Mouse (Mus musculus) neural tube, embryonic 11.5 days (tissue): ENCODE data around the gene Best3. TPM values are rescaled to one million over a fixed set of nuclear protein-coding genes. Genes with fewer than 3 reads are reported as not detected.
A peak's percentile ranks its signal among the peaks of the same experiment; 100 is the strongest.
"Not testable (repeated sequence)": the region's sequence is repeated elsewhere in the genome, so short reads cannot be mapped to it uniquely, and the experiment has no call there.

Experiments
- ATAC-seq: fragments of 200-750 bp; cut with Nextera tagmentation; 2 replicates; pipeline ENCODE4 v1.8.0; 2017; ENCODE audit warnings: moderate number of reproducible peaks, mild to moderate bottlenecking, moderate TSS enrichment, moderate library complexity; ENCODE audit not compliant: insufficient read depth, low FRiP score, low TSS enrichment
- DNase-seq: peaks from one replicate; pipeline ENCODE4 v3.0.0-alpha.2; 2015; ENCODE audit warnings: low spot score
- H3K27ac ChIP-seq: fragments of 300-500 bp; sonication (generic); 2 replicates; pipeline ENCODE4 v1.5.1; 2014; ENCODE audit warnings: low read depth, mild to moderate bottlenecking, low read length
- H3K27me3 ChIP-seq: fragments of 300-500 bp; sonication (generic); 2 replicates; pipeline ENCODE4 v1.6.1; 2014; ENCODE audit warnings: mild to moderate bottlenecking, low read length, mixed read lengths; ENCODE audit not compliant: control insufficient read depth, insufficient read depth
- H3K36me3 ChIP-seq: fragments of 300-500 bp; sonication (generic); 2 replicates; pipeline ENCODE4 v1.6.1; 2014; ENCODE audit warnings: mild to moderate bottlenecking, low read length, moderate library complexity, mixed read lengths; ENCODE audit not compliant: control insufficient read depth, insufficient read depth
- H3K4me1 ChIP-seq: fragments of 300-500 bp; sonication (generic); 2 replicates; pipeline ENCODE4 v1.6.1; 2014; ENCODE audit warnings: low read length, mixed read lengths; ENCODE audit not compliant: control insufficient read depth, insufficient read depth
- H3K4me2 ChIP-seq: fragments of 300-500 bp; sonication (generic); 2 replicates; pipeline ENCODE4 v1.6.1; 2014; ENCODE audit warnings: low read depth, mild to moderate bottlenecking, moderate library complexity
- H3K4me3 ChIP-seq: fragments of 300-500 bp; sonication (generic); 2 replicates; pipeline ENCODE4 v1.5.1; 2014; ENCODE audit warnings: low read depth, low read length
- H3K9ac ChIP-seq: fragments of 300-500 bp; sonication (generic); 2 replicates; pipeline ENCODE4 v1.6.1; 2014; ENCODE audit warnings: mild to moderate bottlenecking, low read length
- H3K9me3 ChIP-seq: fragments of 300-500 bp; sonication (generic); 2 replicates; pipeline ENCODE4 v1.6.1; 2016; ENCODE audit warnings: low read length; ENCODE audit not compliant: control insufficient read depth
- WGBS: fragments of 180-500 bp; shearing (Covaris S2); extraction: QIAGEN DNeasy Blood & Tissue Kit; methylation state at CpG from one replicate; pipeline ENCODE4 v1.1.7; 2014; 5-methylcytosine and 5-hydroxymethylcytosine counted together
- polyA plus RNA-seq: library from polyadenylated mRNA; unstranded; fragments of >200 nt; fragmentation: Nextera tagmentation; extraction: Ambion mirVana; gene quantifications from 2 replicates; pipeline ENCODE4 v1.2.1, GENCODE M21; 2014

The Best3 gene
- polyA plus RNA-seq, 1 experiment from 2014 or later = 0.50 TPM

DNA sequence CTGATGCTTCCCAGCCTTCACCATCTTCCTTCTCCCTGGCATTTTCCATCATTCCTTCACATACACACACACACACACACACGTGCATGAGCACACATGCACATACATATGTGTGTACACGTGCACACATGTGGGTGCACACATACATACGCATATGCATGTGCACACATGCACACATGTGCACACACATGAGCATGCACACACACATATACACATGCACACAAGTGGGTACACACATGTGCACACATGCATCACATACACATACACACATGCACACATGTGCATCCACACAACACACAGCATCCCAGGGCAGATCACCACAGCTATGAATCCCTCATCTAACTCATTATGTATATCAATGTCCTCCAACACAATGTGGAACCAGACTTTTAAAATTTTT lies 45.0 kb downstream of the Best3 start:
- Histone ChIP-seq H3K4me1 (no peaks in the 10 kb centered on the region), H3K4me2 (no peak overlapping the region), H3K9me3 (no peaks in the 10 kb centered on the region), H3K36me3 (no peaks in the 10 kb centered on the region), H3K9ac (no peak overlapping the region), H3K27ac (no peak overlapping the region), H3K4me3 (no peak overlapping the region), H3K27me3 (no peaks in the 10 kb centered on the region)
- DNase-seq (peak; percentile 2), ATAC-seq (no peak)
- WGBS = 87% methylated on average over 3 of the region's 3 CpGs

DNA sequence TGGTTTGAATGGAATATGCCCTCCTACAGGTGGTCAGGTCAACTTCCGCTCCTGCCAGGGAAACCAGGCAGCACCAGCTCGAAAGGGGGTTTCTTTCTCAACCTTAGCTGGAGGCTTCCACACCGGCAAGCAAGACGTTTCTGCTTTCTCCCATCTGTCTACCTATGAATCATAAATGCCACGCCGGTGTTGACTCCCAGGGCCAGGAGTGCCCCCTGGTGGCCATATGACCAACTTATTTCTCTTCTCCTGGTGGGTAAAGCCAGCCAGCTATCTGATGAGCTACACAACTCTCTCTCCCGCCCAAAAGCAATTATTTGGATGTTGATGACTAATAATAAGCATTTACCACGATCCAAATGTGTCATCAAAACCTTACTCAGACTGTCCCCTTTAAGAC lies 47.7 kb downstream of the Best3 start:
- Histone ChIP-seq H3K4me3 (no peak overlapping the region), H3K9ac (no peak overlapping the region), H3K9me3 (no peaks in the 10 kb centered on the region), H3K36me3 (no peaks in the 10 kb centered on the region), H3K4me2 (no peak overlapping the region), H3K27me3 (no peaks in the 10 kb centered on the region), H3K27ac (no peak overlapping the region), H3K4me1 (no peaks in the 10 kb centered on the region)
- ATAC-seq (no peak), DNase-seq (peak; percentile 82)
- 32% methylated on average over 8 of the region's 8 CpGs for WGBS

DNA sequence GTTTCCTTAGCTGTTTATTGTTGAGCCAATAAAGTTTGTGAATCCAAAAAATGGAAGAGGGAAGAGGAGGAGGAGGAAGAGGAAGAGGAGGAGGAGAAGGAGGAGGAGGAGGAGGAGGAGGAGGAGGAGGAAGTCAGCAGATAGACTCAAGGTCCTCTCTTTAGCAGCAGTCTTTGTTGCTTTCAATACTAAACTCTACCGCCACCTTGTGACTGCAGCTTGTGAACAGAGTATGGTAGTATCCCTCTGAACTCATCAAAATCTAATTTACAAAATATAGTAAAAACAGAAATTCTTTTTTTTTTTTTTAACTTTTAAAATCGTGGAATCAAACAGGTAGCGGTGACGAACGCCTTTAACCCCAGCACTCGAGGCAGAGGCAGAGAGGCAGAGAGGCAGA lies 54.2 kb downstream of the Best3 start:
- Histone ChIP-seq H3K4me3 (no peak overlapping the region), H3K9me3 (no peaks in the 10 kb centered on the region), H3K4me2 (no peak overlapping the region), H3K27ac (no peak overlapping the region), H3K9ac (no peak overlapping the region), H3K4me1 (no peaks in the 10 kb centered on the region), H3K36me3 (no peaks in the 10 kb centered on the region), H3K27me3 (no peaks in the 10 kb centered on the region)
- DNase-seq = no peak
- no peak for ATAC-seq
- 78% methylated on average over 6 of the region's 6 CpGs for WGBS

DNA sequence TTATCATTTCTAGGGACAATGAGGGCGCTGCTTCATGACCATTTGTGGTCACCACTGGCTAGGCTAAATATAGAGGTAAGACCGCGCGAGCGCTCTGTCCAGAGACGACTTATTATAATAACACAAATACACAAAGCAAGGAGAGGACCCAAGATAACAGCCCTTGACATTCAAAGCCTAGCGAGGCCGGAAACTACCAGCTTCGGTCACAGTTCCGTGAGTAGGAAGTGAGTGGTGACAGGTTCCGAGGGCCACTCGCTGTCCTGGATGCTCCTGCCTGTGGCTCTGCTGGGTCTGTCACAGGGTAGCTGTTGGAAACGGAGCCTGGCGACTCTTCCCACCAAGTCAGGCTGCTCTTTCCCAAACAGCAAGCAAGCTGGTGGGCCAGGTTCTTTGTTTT lies 56.2 kb downstream of the Best3 start:
- Histone ChIP-seq H3K36me3 (no peaks in the 10 kb centered on the region), H3K27me3 (no peaks in the 10 kb centered on the region), H3K4me2 (no peak overlapping the region), H3K4me3 (no peak overlapping the region), H3K9me3 (no peaks in the 10 kb centered on the region), H3K9ac (no peak overlapping the region), H3K27ac (no peak overlapping the region), H3K4me1 (no peaks in the 10 kb centered on the region)
- ATAC-seq (no peak), DNase-seq (no peak)
- 88% methylated on average over 14 of the region's 14 CpGs for WGBS

DNA sequence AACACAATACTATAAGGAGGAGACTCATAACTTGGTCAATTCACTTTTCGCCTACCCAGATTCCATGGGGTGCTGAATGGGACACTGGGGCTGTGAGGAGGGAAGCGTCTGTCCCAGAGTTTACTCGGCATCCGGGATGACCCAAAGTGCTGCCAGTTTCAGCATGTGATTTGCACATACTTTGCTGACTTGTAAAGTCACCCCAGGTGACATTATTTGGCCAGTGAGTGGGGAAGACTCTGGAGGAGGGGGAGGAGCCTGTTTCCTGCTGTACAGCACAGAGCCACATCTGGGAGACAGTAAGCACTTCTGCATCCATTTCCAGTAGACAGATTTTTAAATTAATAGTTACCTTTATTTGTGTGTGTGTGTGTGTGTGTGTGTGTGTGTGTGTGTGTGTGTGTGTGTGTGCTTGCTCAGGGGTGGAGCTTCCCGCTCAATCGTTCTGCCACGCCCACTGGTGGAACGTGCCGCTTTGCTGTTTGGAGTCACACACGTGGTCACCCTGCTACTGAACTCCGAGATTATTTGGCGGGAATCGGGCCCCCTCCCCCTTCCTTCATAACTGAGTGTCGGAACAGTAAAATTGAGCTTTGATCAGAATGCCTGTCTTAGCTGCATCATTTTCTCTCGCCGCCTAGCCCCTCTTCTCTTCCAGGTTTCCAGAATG lies 57.5 kb downstream of the Best3 start:
- not testable (repeated sequence) for H3K36me3 ChIP-seq, H3K9ac ChIP-seq, H3K9me3 ChIP-seq, ATAC-seq, DNase-seq, H3K4me1 ChIP-seq, H3K4me3 ChIP-seq, H3K27me3 ChIP-seq, H3K27ac ChIP-seq, H3K4me2 ChIP-seq
- 58% methylated on average over 16 of the region's 16 CpGs for WGBS

DNA sequence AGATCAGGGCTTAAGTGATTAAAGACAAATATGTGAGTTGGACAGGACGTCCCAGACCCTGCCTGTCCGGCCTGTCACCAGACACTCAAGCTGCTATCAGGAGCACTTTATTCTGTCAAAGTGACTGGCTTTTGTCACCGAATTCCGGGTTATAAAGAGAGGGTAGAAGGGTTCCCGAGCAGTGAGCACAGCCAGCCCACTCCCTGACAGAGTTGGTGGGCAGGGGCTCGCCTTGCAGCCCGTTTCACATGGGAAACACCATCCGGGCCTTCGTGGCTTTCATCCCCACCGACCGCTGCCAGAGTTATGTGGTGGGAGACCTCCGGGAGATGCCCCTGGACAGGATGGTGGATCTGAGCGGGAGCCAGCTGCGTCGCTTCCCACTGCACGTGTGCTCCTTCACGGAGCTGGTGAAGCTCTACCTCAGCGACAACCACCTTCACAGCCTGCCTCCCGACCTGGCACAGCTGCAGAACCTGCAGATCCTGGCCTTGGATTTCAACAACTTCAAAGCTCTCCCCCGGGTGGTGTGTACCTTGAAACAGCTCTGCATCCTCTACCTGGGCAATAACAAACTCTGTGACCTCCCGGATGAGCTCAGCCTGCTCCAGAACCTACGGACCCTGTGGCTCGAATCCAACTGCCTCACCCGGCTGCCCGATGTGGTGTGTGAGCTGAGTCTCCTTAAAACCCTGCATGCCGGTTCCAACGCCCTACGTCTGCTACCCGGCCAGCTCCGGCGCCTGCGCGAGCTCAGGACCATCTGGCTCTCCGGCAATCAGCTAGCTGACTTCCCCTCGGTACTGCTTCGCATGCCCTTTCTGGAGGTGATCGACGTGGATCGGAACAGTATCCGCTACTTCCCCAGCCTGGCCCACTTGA lies 59.3 kb downstream of the Best3 start, which contains the start of gene Lrrc10:
Gene Lrrc10, plus strand, starts transcription at position 167 of the 882 bp plus-strand sequence.
- ATAC-seq (no peak), DNase-seq (peak; percentile 39)
- Histone ChIP-seq H3K9me3 (no peaks in the 10 kb centered on the region), H3K4me2 (peak within 1 kb of the TSS; percentile 27), H3K4me1 (no peaks in the 10 kb centered on the region), H3K36me3 (no peaks in the 10 kb centered on the region), H3K27me3 (no peaks in the 10 kb centered on the region), H3K9ac (no peak within 1 kb of the TSS), H3K4me3 (no peak within 1 kb of the TSS), H3K27ac (no peak within 1 kb of the TSS)
- 37% methylated on average over 40 of the region's 40 CpGs for WGBS

DNA sequence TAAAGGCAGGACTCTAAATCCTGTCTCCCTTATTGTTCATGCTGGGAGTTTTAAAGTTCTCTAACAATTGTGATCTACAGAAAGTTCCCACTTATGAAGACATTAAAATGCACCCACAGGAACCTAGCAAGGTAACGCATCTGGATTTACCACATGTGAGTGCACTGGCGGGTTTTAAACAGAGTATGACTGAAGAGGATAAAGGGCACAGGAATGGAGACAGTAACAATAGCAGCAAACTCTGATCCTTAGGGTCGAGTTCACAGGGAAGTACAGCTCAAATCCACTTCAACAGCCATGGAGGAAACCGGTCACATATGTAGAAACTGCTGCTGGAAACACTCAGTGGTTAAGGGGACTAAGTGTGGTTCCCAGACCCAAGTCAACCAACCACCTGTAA lies 63.1 kb downstream of the Best3 start:
- Histone ChIP-seq H3K4me1 (no peaks in the 10 kb centered on the region), H3K4me2 (no peak overlapping the region), H3K9ac (no peak overlapping the region), H3K27me3 (no peaks in the 10 kb centered on the region), H3K27ac (no peak overlapping the region), H3K4me3 (no peak overlapping the region), H3K36me3 (peaks cover 16% of the 10 kb centered on the region), H3K9me3 (no peaks in the 10 kb centered on the region)
- DNase-seq (no peak), ATAC-seq (no peak)
- 79% methylated on average over 4 of the region's 4 CpGs for WGBS

DNA sequence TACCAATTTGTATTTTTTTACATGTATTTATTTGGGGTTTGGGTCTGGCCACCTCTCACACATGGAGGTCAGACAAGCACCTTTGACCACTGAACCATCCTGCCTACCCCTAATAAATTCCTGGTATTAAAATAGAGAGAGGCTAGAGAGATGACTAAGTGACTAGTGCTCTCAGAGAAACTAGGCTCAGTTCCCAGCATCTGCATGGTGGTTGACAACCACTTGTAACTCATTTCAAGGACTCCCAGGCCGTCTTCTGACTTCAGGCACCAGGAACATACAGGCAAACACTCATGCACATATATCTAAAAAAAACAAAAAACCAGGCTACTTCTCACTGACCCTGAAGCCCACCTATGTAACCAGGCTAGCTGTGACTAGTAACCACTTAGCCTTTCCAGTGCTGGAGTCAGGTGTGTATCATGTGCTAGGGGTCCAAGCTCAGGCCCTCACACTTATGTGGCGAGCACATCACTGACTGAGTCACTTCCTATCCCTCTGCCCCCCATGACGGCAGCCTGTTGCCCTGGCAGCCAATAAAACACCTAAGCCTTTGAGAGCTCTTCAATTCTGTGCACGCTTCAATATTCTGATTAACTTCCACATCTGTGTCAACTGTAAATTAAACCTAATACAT lies 64.0 kb downstream of the Best3 start:
- no peaks in the 10 kb centered on the region for H3K9me3 ChIP-seq
- DNase-seq (no peak), ATAC-seq (no peak)
- H3K36me3 ChIP-seq = peaks cover 19% of the 10 kb centered on the region
- no peak overlapping the region for H3K27ac ChIP-seq
- no peaks in the 10 kb centered on the region for H3K4me1 ChIP-seq
- 82% methylated on average over 4 of the region's 4 CpGs for WGBS
- no peak overlapping the region for H3K9ac ChIP-seq
- no peak overlapping the region for H3K4me2 ChIP-seq
- no peaks in the 10 kb centered on the region for H3K27me3 ChIP-seq
- no peak overlapping the region for H3K4me3 ChIP-seq
